Mouse (Mus musculus): ENCODE measurements around the gene Siae.

DNA sequence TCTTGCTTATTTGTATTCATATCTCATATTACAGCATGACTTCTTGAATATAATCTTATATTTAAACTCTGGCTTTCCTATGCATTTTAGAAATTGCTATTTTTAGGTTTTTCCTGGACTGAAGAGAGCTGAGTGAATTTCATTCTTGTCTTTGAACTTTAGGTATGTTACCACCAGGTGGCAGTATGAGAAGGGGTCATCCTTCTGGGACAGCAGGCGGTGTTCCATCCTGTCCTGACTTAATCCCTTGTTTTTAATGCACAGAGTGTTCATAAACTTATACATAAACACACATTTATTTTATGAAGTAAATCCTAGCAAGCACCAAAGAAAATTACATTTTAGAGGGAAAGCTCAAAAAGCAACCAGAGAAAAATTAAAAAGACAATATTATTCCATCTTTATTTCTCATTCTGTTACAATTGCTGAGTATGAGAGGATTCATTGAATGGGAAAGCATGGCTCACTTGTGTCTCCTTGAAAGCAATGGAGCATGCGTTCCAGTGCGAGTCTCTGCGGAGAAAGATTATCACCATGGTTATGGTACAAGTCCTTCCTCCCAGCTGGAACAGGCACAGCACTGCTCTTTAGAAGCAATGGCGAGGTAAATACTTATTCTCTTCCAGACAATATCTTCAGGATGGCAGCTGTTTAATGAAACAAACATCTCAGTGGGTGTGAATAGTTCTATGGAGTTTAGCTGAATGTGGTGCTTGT, 134.6 kb downstream of the Siae start:
- TF ChIP-seq CTCF (IDR thresholded peaks at IDR 0.05), result peak; percentile 72
- TF ChIP-seq EP300 (IDR thresholded peaks at IDR 0.05; ENCODE audit: insufficient read depth, low read depth, low read length), result no peak

Data from heart, adult 2 months (tissue).